Mouse (Mus musculus) hindbrain, embryonic 16.5 days (tissue): Measurements from ENCODE around the gene Arhgap44. TPM values are rescaled to one million over a fixed set of nuclear protein-coding genes. Genes with fewer than 3 reads are reported as not detected.
A peak's percentile ranks its signal among the peaks of the same experiment; 100 is the strongest.

Experiments
- ATAC-seq: fragments of 200-750 bp; cut with Nextera tagmentation; 2 replicates; pipeline ENCODE4 v1.8.0; 2017; ENCODE audit warnings: moderate TSS enrichment, moderate library complexity
- H3K27ac ChIP-seq: fragments of 300-500 bp; sonication (generic); 2 replicates; pipeline ENCODE4 v1.5.1; 2014; ENCODE audit warnings: low read depth, mild to moderate bottlenecking, control low read depth, low read length, moderate library complexity
- H3K27me3 ChIP-seq: fragments of 300-500 bp; sonication (generic); replicated peaks from 2 replicates; pipeline ENCODE4 v1.6.1; 2014; ENCODE audit warnings: low read length; ENCODE audit not compliant: control insufficient read depth, insufficient read depth
- H3K36me3 ChIP-seq: fragments of 300-500 bp; sonication (generic); 2 replicates; pipeline ENCODE4 v1.6.1; 2014; ENCODE audit warnings: mild to moderate bottlenecking, low read length, moderate library complexity, mixed read lengths; ENCODE audit not compliant: control insufficient read depth, insufficient read depth
- H3K4me1 ChIP-seq: fragments of 300-500 bp; sonication (generic); 2 replicates; pipeline ENCODE4 v1.6.1; 2014; ENCODE audit warnings: low read depth, low read length; ENCODE audit not compliant: control insufficient read depth, insufficient read depth
- H3K4me2 ChIP-seq: fragments of 300-500 bp; sonication (generic); 2 replicates; pipeline ENCODE4 v1.6.1; 2014; ENCODE audit warnings: mild to moderate bottlenecking, low read length, control low read depth, moderate library complexity
- H3K4me3 ChIP-seq: fragments of 300-500 bp; sonication (generic); 2 replicates; pipeline ENCODE4 v1.5.1; 2014; ENCODE audit warnings: mild to moderate bottlenecking, low read length, control low read depth, moderate library complexity
- H3K9ac ChIP-seq: fragments of 300-500 bp; sonication (generic); 2 replicates; pipeline ENCODE4 v1.6.1; 2014; ENCODE audit warnings: low read depth, mild to moderate bottlenecking, control low read depth, low read length, moderate library complexity
- H3K9me3 ChIP-seq: fragments of 300-500 bp; sonication (generic); 2 replicates; pipeline ENCODE4 v1.6.1; 2014; ENCODE audit warnings: mild to moderate bottlenecking, low read length, moderate library complexity; ENCODE audit not compliant: control insufficient read depth
- WGBS: fragments of 180-500 bp; shearing (Covaris S2); extraction: QIAGEN DNeasy Blood & Tissue Kit; methylation state at CpG from one replicate; pipeline ENCODE4 v1.1.7; 2014; 5-methylcytosine and 5-hydroxymethylcytosine counted together
- polyA plus RNA-seq: library from polyadenylated mRNA; unstranded; fragments of >200 nt; fragmentation: Nextera tagmentation; extraction: Ambion mirVana; gene quantifications from 2 replicates; pipeline ENCODE4 v1.2.1, GENCODE M21; 2015

Gene Arhgap44
- polyA plus RNA-seq, 1 experiment from 2014 or later = 21.8 TPM

DNA sequence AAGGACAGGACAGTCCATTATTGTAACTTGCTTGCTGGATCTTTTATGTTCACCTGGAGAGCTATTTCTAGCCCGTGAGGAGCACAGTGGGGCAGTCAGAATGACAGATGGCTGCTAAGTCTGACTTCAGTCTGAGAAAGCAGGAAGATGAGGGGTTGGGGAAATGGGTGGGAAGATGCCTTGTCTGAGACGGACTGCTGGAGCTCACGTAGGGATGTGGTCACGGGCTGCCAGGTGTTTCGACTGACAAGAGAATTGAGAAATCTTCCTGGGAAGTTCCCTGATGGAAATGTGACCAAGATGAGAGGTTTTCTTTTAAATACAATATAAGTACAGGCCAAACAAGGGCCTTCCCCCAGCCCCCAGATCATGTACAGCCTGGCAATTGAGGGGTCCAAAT is 108.5 kb downstream of the Arhgap44 start:
- Histone ChIP-seq H3K27me3 (no peaks in the 10 kb centered on the region), H3K4me2 (no peak overlapping the region), H3K4me1 (no peaks in the 10 kb centered on the region), H3K27ac (no peak overlapping the region), H3K4me3 (no peak overlapping the region), H3K9ac (no peak overlapping the region), H3K36me3 (no peaks in the 10 kb centered on the region), H3K9me3 (no peaks in the 10 kb centered on the region)
- 55% methylated on average over 5 of the region's 5 CpGs for WGBS
- no peak for ATAC-seq

DNA sequence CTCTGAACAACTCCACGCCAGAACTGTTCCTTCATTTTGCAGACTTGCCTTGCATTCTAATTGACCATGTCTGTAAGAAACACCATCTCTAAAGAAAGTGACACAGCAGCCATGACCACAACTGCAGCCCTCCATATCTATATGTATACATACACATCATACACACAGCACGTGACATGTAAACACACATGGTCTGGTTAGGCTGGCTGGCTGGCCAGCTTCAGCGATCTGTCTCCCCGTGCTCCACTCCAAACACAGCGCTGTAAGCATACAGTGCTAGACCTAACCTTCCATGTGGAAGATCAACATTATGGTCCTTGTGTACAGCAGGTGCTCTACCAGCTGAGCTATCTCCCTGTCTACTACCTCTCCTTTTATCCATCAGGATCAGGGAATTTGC is 111.9 kb downstream of the Arhgap44 start:
- no peak for ATAC-seq
- no peaks in the 10 kb centered on the region for H3K36me3 ChIP-seq
- H3K27ac ChIP-seq = no peak overlapping the region
- H3K4me2 ChIP-seq = no peak overlapping the region
- no peak overlapping the region for H3K9ac ChIP-seq
- WGBS = 86% methylated on average over 5 of the region's 5 CpGs
- no peaks in the 10 kb centered on the region for H3K4me1 ChIP-seq
- no peaks in the 10 kb centered on the region for H3K9me3 ChIP-seq
- H3K27me3 ChIP-seq = no peaks in the 10 kb centered on the region
- no peak overlapping the region for H3K4me3 ChIP-seq

DNA sequence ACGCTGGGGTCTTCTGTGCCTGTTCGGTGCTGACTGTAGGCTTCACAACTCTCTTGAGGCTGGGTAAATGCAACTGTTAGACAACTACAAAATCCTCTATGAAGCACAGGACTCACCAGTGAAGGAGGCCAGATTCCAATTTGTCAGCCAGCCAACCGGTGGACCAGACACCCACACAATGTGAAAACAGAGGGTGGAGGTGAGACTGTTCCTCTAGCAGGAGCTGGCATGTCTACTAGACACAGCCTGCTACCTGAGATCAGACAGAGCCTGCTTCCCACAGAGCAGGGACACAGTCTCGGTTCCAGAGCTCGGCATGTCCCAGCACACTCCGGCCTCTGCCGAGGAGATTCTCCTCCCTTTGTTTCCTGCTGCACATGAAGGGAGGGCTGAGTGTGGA is 113.7 kb downstream of the Arhgap44 start:
- Histone ChIP-seq H3K9ac (no peak overlapping the region), H3K9me3 (no peaks in the 10 kb centered on the region), H3K4me1 (no peaks in the 10 kb centered on the region), H3K27me3 (no peaks in the 10 kb centered on the region), H3K4me3 (no peak overlapping the region), H3K27ac (no peak overlapping the region), H3K4me2 (no peak overlapping the region), H3K36me3 (no peaks in the 10 kb centered on the region)
- 75% methylated on average over 7 of the region's 7 CpGs for WGBS
- no peak for ATAC-seq

DNA sequence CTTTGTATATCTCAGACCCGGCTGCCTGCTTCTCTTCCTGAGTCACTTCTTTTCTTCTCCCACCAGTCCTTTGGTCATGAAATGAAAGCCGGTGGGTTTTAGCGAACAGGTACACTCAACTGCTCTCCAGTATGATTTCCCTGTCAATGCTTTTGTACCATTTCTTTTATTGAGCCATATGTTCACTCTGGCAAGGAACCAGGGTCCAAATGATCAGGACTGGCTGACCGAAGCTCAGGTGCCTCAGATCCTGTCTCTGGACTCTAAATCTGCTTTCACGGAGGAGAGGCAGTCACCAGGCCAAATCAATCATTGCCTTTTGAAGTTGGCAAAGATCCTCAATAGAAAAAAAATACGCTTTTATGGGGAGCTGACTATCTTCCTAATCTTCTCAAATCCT is 122.2 kb downstream of the Arhgap44 start:
- H3K36me3 ChIP-seq = no peaks in the 10 kb centered on the region; the same call in 1 of the 2 replicates
- no peaks in the 10 kb centered on the region for H3K27me3 ChIP-seq
- no peaks in the 10 kb centered on the region for H3K9me3 ChIP-seq
- H3K4me2 ChIP-seq = no peak overlapping the region
- no peak for ATAC-seq
- no peak overlapping the region for H3K27ac ChIP-seq
- H3K9ac ChIP-seq = no peak overlapping the region
- no peaks in the 10 kb centered on the region for H3K4me1 ChIP-seq
- WGBS = 66% methylated on average over 6 of the region's 6 CpGs
- no peak overlapping the region for H3K4me3 ChIP-seq

DNA sequence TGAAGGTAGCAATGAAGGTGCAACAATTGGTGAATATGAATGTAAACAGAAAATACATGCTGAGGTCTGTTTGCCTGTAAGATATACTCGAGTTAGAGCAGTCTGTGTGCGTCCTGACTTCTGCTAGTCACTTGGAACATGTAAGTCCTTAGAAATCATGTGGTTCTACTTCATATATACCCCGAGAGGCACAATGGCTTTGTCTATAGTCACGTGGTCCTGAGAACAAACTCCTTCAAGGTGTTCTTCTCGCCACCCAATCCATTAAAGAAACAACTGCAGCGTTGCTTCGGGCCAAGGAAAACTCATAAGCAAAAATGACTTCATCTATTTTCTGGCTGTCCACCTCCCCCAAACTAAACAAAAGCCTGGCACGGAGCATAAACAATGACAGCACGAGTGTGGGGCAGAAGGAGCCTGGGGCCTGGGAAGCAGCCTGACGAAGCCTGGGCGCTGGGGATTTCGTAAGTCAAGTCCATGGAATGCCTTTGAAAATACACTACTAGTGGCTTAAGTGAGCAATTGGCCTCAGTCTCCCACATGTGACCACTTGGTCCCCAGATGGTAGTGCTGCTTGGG is 123.2 kb downstream of the Arhgap44 start:
- Histone ChIP-seq H3K36me3 (no peaks in the 10 kb centered on the region; the same call in 1 of the 2 replicates), H3K4me1 (no peaks in the 10 kb centered on the region), H3K27ac (no peak overlapping the region), H3K4me3 (no peak overlapping the region), H3K27me3 (no peaks in the 10 kb centered on the region), H3K9ac (no peak overlapping the region), H3K9me3 (no peaks in the 10 kb centered on the region), H3K4me2 (no peak overlapping the region)
- WGBS = 47% methylated on average over 12 of the region's 12 CpGs
- peak; percentile 40; the same call in 1 of the 2 replicates for ATAC-seq

DNA sequence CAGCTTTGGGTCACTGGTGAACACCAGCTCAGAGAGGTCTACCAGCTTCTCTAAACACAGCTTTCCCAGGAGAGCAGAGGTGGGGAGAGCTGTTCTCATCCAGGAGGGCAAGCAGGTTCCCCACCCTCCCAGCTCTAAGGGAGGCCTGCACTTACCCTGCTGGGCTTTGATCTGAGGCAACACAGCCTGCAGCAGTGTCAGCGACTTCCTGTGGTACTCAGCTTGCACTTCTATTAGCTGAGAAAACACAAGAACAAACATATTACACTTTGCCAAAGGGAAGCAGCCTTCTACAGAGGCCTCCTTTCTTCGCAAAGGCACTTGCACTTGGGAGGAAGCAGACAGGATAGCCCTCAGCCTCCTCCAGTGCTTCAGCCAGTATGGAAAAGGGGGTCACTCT is 123.8 kb downstream of the Arhgap44 start:
- Histone ChIP-seq H3K9me3 (no peaks in the 10 kb centered on the region), H3K27ac (no peak overlapping the region), H3K4me2 (no peak overlapping the region), H3K27me3 (no peaks in the 10 kb centered on the region), H3K4me1 (no peaks in the 10 kb centered on the region), H3K36me3 (no peaks in the 10 kb centered on the region; the same call in 1 of the 2 replicates), H3K4me3 (no peak overlapping the region), H3K9ac (no peak overlapping the region)
- ATAC-seq = no peak
- WGBS = 61% methylated on average over 2 of the region's 2 CpGs

DNA sequence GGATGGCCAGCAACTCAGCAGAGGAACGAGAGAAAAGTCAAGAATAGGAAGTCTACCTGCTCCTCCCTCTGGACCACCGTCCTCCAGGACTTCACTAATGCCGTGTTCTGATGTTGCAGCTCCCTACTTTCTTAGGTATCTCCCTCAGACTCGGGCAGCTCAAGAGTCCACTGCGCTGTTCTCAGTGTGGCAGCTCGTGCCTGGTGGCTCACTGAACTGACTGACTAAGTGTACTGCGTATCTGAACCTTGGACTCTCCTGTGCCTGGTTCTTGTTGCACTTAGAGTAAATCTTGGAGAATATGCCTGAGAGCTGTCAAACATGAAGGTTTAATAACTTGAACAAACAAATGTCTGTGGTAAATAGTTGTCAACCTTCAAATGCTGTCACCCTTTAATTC is 130.5 kb downstream of the Arhgap44 start:
- Histone ChIP-seq H3K27ac (no peak overlapping the region), H3K36me3 (no peaks in the 10 kb centered on the region; the same call in 1 of the 2 replicates), H3K27me3 (no peaks in the 10 kb centered on the region), H3K4me3 (no peak overlapping the region), H3K4me2 (no peak overlapping the region), H3K4me1 (no peaks in the 10 kb centered on the region), H3K9me3 (no peaks in the 10 kb centered on the region), H3K9ac (no peak overlapping the region)
- no peak for ATAC-seq
- 94% methylated on average over 7 of the region's 7 CpGs for WGBS

DNA sequence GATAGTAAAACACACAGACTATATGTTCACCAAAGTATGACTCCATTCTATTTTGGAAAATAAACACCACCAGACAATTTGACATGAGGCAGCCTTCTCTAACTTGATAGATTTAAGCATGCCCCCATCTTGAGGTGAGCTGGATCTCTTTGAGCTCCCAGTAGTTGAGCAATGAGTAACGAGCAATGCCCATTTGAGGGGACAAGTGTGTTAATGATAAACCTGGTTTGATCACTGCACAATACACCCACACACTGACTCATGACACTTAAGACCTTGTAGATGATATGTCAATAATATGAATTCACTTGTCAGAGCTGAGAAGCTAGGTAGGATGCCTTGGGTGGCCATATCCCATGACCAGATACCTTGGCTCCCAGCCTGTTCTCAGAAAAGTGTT is 132.6 kb downstream of the Arhgap44 start:
- Histone ChIP-seq H3K9me3 (no peaks in the 10 kb centered on the region), H3K4me3 (no peak overlapping the region), H3K27ac (no peak overlapping the region), H3K4me1 (no peaks in the 10 kb centered on the region), H3K27me3 (no peaks in the 10 kb centered on the region), H3K36me3 (no peaks in the 10 kb centered on the region; the same call in 1 of the 2 replicates), H3K9ac (no peak overlapping the region), H3K4me2 (no peak overlapping the region)
- no peak for ATAC-seq
- WGBS = 94% methylated on average over 1 of the region's 1 CpGs

DNA sequence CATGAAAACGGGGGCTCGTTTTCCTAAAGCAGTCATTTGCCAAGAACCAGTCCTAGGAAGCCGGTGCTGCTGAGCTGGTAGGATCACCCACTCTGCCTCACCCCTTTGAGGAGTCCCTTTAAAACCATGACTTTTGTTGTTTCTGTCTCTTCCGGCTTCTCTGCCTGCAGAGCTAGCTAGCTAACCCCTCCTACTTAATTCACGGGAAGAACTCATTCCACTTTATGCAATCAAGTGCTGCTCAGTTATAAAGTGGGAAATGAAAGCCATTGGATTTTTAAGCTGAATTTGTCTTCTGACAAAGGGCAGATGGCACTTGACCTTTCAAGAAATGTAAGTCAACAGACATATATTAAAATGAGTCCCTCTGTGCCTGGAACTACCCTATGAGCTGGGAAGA is 134.7 kb downstream of the Arhgap44 start:
- WGBS = 91% methylated on average over 5 of the region's 5 CpGs
- H3K27ac ChIP-seq = no peak overlapping the region
- H3K36me3 ChIP-seq = peaks cover 4% of the 10 kb centered on the region
- H3K4me3 ChIP-seq = no peak overlapping the region
- no peak overlapping the region for H3K4me2 ChIP-seq
- H3K9me3 ChIP-seq = no peaks in the 10 kb centered on the region
- H3K27me3 ChIP-seq = no peaks in the 10 kb centered on the region
- H3K9ac ChIP-seq = no peak overlapping the region
- H3K4me1 ChIP-seq = no peaks in the 10 kb centered on the region
- no peak for ATAC-seq

DNA sequence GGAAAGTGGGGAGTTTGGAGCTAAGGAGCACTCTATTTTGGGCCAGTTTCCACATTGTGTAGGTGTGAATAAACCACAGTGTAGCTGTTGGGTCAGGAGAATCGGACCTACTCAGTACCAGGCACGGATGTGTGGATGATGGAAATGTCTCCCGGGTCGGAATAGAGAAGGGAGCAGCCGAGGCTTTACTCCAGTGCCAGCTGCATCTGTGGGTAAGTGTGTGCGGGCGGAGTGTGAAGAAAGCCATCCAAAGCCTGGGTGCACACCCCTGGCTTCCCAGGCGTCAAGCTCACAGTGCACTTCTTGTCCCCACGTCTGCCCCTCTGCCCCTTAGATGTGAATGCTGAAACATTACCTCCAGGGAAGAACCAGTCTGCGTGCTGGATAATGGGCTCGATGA is 140.0 kb downstream of the Arhgap44 start:
- Histone ChIP-seq H3K4me1 (no peaks in the 10 kb centered on the region), H3K9ac (no peak overlapping the region), H3K9me3 (no peaks in the 10 kb centered on the region), H3K4me2 (no peak overlapping the region), H3K4me3 (no peak overlapping the region), H3K36me3 (peaks cover 19% of the 10 kb centered on the region), H3K27ac (no peak overlapping the region), H3K27me3 (no peaks in the 10 kb centered on the region)
- WGBS = 94% methylated on average over 11 of the region's 11 CpGs
- no peak for ATAC-seq
